Mouse (Mus musculus) large intestine, adult 2 months (tissue): ENCODE results near the gene Olfr315. TPM values are rescaled to one million over a fixed set of nuclear protein-coding genes. Genes with fewer than 3 reads are reported as not detected.
"Not testable (repeated sequence)": the region's sequence is repeated elsewhere in the genome, so short reads cannot be mapped to it uniquely, and the experiment has no call there.

Experiments used
- DNase-seq: peaks from one replicate; pipeline ENCODE4 v3.0.0-alpha.2; 2012; ENCODE audit warnings: low read depth, low spot score
- WGBS: fragments of 180-500 bp; shearing (Covaris S2); methylation state at CpG from one replicate; pipeline ENCODE4 v1.1.7; 2018; 5-methylcytosine and 5-hydroxymethylcytosine counted together
- polyA plus RNA-seq: library from polyadenylated mRNA; depleted of rRNA; stranded (reverse); fragments of >200 nt; gene quantifications from 2 replicates; pipeline ENCODE4 v1.2.3, GENCODE M21; 2012; rRNA removed

Gene Olfr315
- not detected in 2 replicates for polyA plus RNA-seq

- no peak for DNase-seq
These were observed at the start of gene Olfr315 for GRCm38 (mm10) chr11:58772888-58773287. Gene Olfr315, plus strand, starts transcription at chr11:58773188.

DNA sequence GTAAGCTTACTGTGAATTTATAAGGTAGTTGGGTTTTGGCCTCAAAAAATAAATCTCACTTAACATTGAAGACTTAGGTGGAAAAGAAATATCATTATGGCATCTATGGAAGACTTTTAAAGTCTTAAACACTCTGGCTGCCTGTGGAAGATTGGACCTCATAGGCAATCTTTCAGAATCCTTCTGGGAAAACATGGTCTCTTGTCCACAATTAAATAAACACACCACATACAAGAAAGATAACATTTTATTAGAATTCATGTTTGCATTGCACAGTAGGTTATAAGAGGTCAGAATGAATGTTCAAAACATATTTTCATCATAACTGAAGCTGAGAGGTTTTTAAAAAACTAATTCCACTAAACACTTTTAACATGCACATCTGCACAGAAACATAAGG is 49.1 kb upstream of the Olfr315 start, which contains the start of gene Olfr318:
TSS of gene Olfr318 (minus strand) at position 101 of the 400 bp plus-strand sequence.
- DNase-seq, result no peak

- DNase-seq, result not testable (repeated sequence)
- 68% methylated on average over 6 of the region's 6 CpGs for WGBS
These were observed 44.9 kb upstream of the Olfr315 start for GRCm38 (mm10) chr11:58727896-58728650.

DNA sequence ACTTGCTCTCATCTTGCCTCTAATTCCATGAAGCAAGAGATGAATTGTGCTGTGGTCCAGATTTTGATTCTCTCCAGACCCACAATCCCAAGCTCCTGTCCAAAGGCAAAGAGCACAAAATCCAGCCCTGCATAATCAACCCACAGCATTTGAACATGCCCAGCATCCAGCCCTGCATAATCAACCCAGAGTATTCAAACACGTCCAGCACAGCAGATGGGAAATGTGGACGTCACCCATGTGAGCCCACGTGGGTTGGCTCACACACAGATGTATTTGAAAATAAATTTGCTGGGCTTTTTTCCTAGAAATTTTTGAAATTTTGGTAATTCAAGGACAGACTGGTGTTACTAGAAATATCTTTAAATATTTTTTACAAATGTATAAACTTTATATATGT is 39.6 kb upstream of the Olfr315 start:
- DNase-seq, result no peak
- WGBS, result 42% methylated on average over 3 of the region's 3 CpGs

- DNase-seq, result no peak
- 55% methylated on average over 4 of the region's 4 CpGs for WGBS
These were observed 34.2 kb upstream of the Olfr315 start, which contains the start of gene Olfr317 for GRCm38 (mm10) chr11:58738792-58739262. Gene Olfr317, minus strand, starts transcription at chr11:58739212.

DNA sequence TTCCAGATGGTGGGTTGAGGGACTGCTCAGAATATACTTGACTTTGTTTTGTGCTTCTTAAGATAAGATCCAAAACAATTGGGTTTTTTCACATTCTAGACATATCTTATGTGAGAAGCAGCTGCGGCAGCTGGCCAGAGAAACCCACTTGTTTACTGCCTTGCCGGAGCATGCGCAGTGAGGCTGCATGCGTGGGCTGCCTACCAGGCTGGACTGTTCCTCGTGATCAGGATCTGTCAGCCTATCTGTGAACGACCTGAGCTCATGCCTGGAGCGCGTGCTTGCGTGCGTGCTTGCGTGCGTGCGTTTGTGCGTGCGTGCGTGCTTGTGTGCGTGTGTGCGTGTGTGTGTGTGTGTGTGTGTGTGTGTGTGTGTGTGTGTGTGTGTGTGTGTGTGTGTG is 21.9 kb upstream of the Olfr315 start:
- 82% methylated on average over 18 of the region's 18 CpGs for WGBS
- not testable (repeated sequence) for DNase-seq

- DNase-seq, result no peak
- WGBS, result 76% methylated on average over 2 of the region's 2 CpGs
These were observed 20.6 kb upstream of the Olfr315 start, which contains the start of gene Olfr316 for GRCm38 (mm10) chr11:58752434-58752833. Gene Olfr316, plus strand, starts transcription at chr11:58752734.

- DNase-seq, result no peak
- WGBS, result 58% methylated on average over 6 of the region's 6 CpGs
These were observed 9.6 kb downstream of the Olfr315 start, which contains the start of gene Olfr314 for GRCm38 (mm10) chr11:58782480-58783089. Gene Olfr314, plus strand, starts transcription at chr11:58782952.

DNA sequence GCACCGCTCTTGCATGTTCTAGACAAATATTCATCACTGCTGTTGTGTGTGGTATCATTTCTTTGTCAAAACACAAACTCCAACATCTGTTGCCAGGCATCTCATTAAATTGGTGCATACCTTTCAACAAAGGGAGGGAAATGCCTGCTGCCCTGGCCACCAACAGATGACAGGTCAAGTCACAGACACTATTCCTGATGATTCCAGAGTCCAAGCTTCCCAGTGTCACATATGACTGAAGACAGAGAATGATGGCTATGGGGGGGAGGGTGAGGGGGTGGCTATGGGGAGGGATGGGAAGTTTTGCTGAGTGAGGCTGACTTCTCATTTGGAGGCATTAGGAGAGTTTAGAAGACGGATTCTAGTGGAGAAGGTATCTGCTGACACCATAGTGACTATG is 11.2 kb downstream of the Olfr315 start:
- no peak for DNase-seq
- WGBS, result 83% methylated on average over 2 of the region's 2 CpGs

DNA sequence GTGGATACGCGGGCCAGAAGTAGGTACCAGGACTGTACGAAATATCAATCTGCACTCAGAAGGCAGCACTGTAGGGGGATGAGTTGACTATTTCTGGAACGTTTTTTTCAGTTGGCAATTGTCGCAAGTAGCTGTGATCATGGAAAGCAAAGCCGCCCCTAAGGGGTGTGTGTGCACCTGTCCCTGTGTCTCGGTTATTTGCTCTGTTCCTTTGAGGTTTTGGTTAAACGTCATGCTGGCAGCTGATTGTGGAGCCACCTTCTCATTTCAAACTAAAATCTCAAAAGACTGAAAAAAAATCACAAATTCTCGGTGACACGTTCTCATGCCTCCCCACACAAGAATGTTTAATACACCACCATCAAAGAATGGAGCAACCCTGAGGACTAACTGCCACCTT is 14.7 kb downstream of the Olfr315 start:
- no peak for DNase-seq

DNA sequence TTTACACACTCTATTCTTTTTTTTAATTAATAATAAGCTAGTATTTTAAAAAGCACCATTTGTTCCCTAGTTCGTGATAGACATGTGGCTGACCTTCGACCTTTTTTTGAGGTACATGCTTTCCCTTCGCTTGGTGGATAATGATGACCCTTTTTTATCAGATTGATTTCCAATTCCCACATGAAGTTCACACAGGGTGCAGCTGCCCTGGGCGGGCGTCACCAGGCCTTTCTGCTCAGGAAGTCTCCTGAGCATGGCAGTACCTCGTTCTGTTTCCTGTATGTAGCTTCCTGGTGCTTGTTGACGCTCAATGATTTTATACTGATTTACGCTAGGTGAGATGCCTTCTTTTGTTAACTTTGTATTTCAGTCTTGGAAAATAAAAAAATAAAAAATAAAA is 15.4 kb downstream of the Olfr315 start:
- 65% methylated on average over 8 of the region's 8 CpGs for WGBS
- DNase-seq, result no peak

More for the DNA sequence above, 14.7 kb downstream of the Olfr315 start:
- 79% methylated on average over 10 of the region's 10 CpGs for WGBS

DNA sequence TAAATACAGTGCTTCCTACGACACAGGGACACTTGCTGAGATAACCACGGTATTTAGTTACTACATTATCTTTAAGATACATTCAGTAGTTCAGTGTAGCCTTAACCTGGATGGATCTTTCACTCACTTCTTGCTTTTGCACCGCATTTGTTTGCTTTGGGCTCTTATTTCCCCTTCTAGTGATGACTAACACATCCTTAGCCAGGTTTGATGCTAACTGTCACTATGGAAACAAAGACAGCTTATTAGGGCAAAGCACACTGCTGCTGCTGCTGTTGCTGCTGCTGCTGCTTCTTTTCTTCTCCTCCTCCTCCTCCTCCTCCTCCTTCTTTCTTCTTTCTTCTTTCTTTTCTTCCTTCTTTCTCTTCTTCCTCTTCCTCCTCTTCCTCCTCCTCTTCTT is 16.5 kb downstream of the Olfr315 start:
- no peak for DNase-seq
- WGBS, result 16% methylated on average over 3 of the region's 3 CpGs

DNA sequence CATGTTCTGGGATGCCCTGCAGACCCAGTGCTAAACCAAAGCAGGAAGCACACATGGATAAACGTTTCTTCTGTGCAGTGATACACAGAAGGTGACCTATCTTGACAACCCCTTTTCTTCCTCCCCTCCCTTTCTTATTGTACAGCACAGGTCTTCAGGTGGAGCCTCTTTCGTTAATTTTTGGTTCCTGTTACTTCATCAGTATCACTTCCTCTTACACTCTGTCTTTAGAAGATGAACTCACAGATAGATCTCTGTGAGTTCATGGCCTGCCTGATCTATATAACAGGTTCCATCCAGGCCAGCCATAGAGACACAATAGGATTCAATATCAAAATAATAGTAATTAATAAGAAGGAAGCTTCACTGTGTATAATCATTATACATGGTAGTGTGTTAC is 17.1 kb downstream of the Olfr315 start:
- WGBS, result 34% methylated on average over 2 of the region's 2 CpGs
- DNase-seq, result no peak

GRCm38 (mm10) chr11:58790646-58791045 is 17.7 kb downstream of the Olfr315 start:
- DNase-seq, result no peak
- WGBS, result 62% methylated on average over 6 of the region's 6 CpGs

DNA sequence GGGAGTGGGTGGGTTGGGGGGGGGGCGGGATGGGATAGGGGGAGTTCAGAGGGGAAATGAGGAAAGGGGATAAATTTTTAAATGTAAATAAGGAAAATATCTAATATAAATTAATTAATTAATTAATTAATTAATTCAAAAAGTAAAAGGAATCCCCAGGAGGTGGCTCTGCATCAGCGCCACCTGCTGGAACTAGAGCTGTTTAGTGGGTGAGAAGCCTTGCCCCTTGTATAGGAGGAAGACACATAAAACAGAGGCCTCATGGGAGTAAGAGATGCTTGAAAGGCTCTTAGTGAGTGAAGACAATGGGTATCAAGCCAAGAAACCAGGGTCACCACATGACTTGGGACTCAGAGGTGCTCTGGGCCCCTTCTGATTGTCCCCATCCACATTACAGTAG is 22.9 kb downstream of the Olfr315 start:
- 86% methylated on average over 2 of the region's 2 CpGs for WGBS
- no peak for DNase-seq

DNA sequence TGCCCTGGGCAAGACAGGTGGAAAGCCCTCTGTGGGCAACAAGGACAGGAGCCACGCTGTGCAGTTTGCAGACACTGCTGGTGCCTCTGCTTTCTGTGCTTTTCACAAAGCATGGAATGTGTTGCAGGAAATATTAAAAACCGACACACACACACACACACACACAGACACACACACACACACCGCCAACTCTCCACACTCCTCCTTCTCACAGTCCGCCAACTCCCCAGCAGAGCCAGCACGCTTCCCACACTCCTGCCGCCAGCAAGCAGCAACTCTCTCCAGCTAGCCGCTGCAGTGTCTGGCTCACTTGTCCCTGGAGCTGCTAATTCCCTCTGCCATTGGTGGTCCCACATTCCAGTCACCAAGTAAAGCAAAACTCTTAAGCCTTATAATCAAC is 23.9 kb downstream of the Olfr315 start:
- 68% methylated on average over 7 of the region's 7 CpGs for WGBS
- DNase-seq, result no peak

DNA sequence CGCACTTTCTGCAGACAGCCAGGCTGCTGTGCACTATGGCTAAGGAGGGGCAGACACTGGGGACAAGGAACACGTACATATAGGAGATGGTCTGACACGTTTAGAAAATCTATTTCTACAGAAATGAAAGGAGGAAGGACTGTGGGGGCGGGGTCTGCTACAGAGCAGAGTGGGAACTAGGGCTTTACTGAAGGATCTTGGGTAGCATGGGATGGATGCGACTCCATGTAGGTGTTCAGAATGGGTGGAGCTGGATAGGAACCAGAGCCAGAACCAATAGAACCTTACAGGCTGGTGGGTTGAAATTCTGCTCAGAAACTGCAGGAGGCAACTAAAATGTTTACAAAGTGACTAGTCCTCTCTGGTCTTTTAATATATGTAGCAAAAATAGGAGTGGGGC is 26.8 kb downstream of the Olfr315 start:
- WGBS, result 67% methylated on average over 5 of the region's 5 CpGs
- no peak for DNase-seq

DNA sequence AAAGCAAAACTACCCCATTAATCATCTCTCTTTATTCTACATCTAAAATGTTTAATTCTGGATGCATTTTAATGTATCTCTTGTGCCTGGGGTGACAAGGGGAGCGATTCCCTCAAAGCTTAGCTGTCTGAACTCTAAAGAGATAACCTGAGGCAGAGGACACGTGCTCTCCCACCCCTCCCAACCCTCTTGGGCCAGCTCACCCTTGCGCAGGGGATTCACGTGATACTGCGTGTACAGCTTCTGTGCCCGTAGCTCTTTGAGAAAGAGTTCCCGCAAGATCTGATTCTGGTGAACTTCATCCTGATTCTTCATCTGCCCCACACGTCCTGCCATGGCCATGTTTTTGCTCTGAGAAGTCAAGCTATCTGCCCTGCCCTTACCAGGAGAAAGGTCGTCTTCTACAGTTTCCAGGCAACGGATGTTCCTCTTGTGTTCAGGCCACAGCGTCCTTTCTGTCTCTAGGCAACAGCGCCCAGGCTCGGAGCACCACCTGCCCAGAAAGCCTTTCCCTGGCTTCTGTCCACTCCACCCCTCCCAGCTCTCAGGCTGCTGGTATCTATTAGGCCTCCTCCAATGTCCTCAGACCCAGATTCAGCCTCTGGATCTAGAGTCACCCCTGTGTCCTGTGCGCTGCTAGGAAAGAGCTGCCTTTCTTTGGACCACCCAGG is 28.7 kb downstream of the Olfr315 start, which contains the start of gene Fam183b:
TSS of gene Fam183b (minus strand) at position 403 of the 671 bp plus-strand sequence.
- WGBS, result 17% methylated on average over 14 of the region's 14 CpGs
- DNase-seq, result peak; percentile 8

GRCm38 (mm10) chr11:58803871-58804270 is 30.9 kb downstream of the Olfr315 start:
- no peak for DNase-seq
- 18% methylated on average over 4 of the region's 4 CpGs for WGBS

DNA sequence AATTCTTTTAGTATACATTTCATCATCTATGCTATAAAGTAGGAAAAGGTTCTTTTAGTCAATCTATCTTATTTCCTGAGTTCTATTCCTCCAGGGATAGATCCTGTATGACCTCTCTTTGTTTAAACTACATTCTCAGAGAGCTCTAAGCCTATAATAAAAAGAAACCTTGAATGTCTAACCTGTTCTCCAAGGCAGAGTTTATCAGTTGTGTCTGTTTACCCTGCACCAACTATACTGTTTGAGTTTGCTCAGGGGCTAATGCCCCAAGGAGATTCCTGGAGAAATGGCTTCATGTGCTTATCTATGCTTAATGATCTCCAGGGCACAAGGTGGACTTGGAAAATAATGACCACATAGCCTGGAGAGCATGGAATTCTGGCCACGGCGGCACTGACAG is 31.4 kb downstream of the Olfr315 start:
- no peak for DNase-seq
- WGBS, result 21% methylated on average over 2 of the region's 2 CpGs
